Mouse (Mus musculus) lung, adult 2 months (tissue): Measurements from ENCODE around the gene Sult6b2.

Experiments
- CTCF ChIP-seq: fragments of 200-500 bp; IDR thresholded peaks from 2 replicates; pipeline ENCODE4 v1.5.1; 2011; ENCODE audit warnings: mild to moderate bottlenecking, low read length, control low read depth; ENCODE audit not compliant: insufficient read depth
- POLR2A ChIP-seq: fragments of 200-500 bp; IDR thresholded peaks from 2 replicates; pipeline ENCODE4 v1.6.1; 2011; ENCODE audit warnings: low read depth, mild to moderate bottlenecking, control low read depth, low read length, borderline replicate concordance; ENCODE audit errors: extremely low read depth

DNA sequence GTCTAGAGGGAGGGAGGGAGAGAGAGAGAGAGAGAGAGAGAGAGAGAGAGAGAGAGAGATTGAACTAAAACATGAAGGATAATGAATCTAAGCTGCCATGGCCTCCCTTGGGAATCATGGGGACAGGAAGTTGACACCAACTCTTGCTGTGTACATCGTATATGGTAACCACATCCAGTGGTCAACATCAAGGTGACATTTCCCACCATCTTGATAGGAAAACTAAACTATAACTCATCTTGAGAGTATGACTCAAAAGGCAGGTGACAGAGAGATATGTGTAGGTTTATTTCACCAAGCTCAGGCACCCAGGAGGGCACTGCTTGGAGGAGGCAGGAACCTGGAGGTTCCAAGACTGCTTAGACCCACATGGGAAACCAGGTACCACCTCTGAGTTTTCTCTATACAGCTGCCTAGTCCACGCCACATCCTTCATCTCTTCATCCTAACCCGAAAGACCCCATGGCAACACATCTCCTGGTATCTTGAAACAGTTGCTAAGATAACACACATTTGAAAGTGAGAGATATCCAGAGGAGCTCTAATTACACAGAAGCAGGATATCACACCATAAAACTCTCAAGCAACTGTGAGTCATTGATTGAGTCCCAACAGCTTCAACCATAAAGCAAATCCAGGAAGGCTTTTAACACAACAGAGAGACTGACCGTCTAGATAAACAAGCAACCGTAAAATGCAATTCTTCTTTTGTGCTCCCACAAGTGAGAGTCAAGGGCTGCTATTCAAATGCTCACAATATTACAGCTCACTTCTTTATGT, 18.9 kb upstream of the Sult6b2 start:
- TF ChIP-seq POLR2A = no peak
- no peak for TF ChIP-seq CTCF
